Mouse (Mus musculus): ENCODE data around the gene Stk19. TPM values are rescaled to one million over a fixed set of nuclear protein-coding genes. Genes with fewer than 3 reads are reported as not detected.

Gene Stk19
- polyA plus RNA-seq, 1 experiment from 2014 or later, result 21.5 TPM

DNA sequence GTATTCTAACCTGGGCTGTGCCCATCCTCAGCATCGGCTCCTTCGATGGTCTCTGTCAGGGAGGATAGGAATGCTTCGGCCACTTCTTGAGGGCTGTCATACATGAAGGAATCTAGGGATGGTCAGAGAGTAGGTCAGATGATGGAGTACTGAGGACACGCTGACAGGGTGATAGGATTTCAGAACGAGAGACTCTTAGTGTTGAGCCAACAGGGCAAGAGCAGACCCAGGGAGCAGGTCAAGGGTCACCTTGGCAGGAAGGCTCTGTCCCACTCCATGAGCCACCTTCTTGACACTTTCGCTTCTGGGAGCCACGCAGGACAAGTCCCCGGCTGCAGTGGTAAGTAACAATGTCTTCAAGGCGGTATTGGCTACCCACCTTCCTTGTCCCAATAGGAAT, 23.8 kb upstream of the Stk19 start:
- Histone ChIP-seq H3K36me3 (peaks cover 13% of the 10 kb centered on the region), H3K9ac (no peak overlapping the region), H3K4me1 (no peaks in the 10 kb centered on the region), H3K9me3 (no peaks in the 10 kb centered on the region), H3K27me3 (no peaks in the 10 kb centered on the region), H3K4me3 (no peak overlapping the region), H3K27ac (no peak overlapping the region), H3K4me2 (replicated peaks) (no peak overlapping the region)
- no peak for ATAC-seq (ENCODE audit: insufficient number of reproducible peaks, insufficient read depth, low FRiP score, low TSS enrichment)
- WGBS, result 86% methylated on average over 9 of the region's 9 CpGs

- WGBS, result 83% methylated on average over 4 of the region's 4 CpGs
- H3K4me1 ChIP-seq, result no peaks in the 10 kb centered on the region
Observed at GRCm38 (mm10) chr17:34858670-34859069, 21.9 kb upstream of the Stk19 start.

DNA sequence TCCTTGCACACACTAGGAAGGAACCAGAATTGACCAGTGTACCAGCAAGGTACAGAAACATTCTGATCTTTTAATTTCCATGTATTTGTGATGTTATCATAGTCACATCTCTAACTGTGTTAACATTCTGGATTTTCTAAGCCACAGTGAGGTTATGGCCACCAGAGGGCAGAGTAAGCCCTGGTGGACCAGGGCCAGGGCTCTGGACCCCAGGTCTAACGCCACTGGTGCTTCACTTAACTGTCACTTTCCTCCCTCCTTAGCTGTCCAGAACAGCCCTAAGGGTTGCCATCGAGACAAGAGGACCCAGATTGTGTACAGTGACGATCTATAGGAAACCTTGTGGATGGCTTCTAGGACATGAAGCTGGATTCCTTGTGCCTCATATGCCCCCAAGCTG, 19.1 kb upstream of the Stk19 start:
- Histone ChIP-seq H3K27ac (no peak overlapping the region), H3K4me3 (no peak overlapping the region), H3K36me3 (peaks cover 43% of the 10 kb centered on the region), H3K4me1 (peaks cover 10% of the 10 kb centered on the region), H3K4me2 (replicated peaks) (no peak overlapping the region), H3K27me3 (no peaks in the 10 kb centered on the region), H3K9me3 (no peaks in the 10 kb centered on the region), H3K9ac (no peak overlapping the region)
- 38% methylated on average over 3 of the region's 3 CpGs for WGBS
- ATAC-seq (ENCODE audit: insufficient number of reproducible peaks, insufficient read depth, low FRiP score, low TSS enrichment), result no peak

More at GRCm38 (mm10) chr17:34858670-34859069, 21.9 kb upstream of the Stk19 start:
- Histone ChIP-seq H3K4me2 (replicated peaks) (no peak overlapping the region), H3K9me3 (no peaks in the 10 kb centered on the region), H3K27me3 (no peaks in the 10 kb centered on the region), H3K27ac (0 out of 2 replicates have a peak overlapping the region, but pooled peaks have one; percentile 36), H3K36me3 (peaks cover 29% of the 10 kb centered on the region), H3K9ac (no peak overlapping the region), H3K4me3 (no peak overlapping the region)
- no peak for ATAC-seq (ENCODE audit: insufficient number of reproducible peaks, insufficient read depth, low FRiP score, low TSS enrichment)

- no peaks in the 10 kb centered on the region for H3K27me3 ChIP-seq
- H3K9me3 ChIP-seq, result no peaks in the 10 kb centered on the region
- H3K36me3 ChIP-seq, result peaks cover 43% of the 10 kb centered on the region
- WGBS, result 75% methylated on average over 3 of the region's 3 CpGs
- no peak for ATAC-seq (ENCODE audit: insufficient number of reproducible peaks, insufficient read depth, low FRiP score, low TSS enrichment)
- H3K9ac ChIP-seq, result no peak overlapping the region
- H3K4me1 ChIP-seq, result peaks cover 11% of the 10 kb centered on the region
- no peak overlapping the region for H3K4me2 ChIP-seq (replicated peaks)
- no peak overlapping the region for H3K27ac ChIP-seq
- no peak overlapping the region for H3K4me3 ChIP-seq
Observed at GRCm38 (mm10) chr17:34854761-34855160, 18.0 kb upstream of the Stk19 start.

DNA sequence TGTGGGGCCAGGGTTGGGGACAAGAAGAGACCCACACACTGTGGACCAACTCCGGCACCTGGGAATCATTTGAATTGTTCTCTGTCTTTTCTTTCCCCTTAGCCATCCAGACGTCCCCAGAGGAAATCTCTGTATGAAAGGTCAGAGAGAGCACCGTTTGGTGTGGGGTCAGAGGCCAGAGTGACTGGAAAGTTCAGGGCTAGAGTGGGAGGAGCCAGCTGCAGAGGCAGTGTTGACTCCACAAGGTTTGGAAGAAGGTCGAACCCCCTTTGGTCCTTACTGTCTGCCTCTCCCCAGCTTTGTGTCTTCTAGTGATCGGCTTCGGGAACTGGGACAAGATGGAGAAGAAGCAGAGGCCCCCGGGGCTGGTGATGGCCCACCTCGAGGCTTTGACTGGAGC, 16.8 kb upstream of the Stk19 start:
- no peak for ATAC-seq (ENCODE audit: insufficient number of reproducible peaks, insufficient read depth, low FRiP score, low TSS enrichment)
- Histone ChIP-seq H3K4me1 (peaks cover 17% of the 10 kb centered on the region), H3K9ac (no peak overlapping the region), H3K36me3 (peaks cover 43% of the 10 kb centered on the region), H3K27me3 (no peaks in the 10 kb centered on the region), H3K4me3 (no peak overlapping the region), H3K27ac (no peak overlapping the region), H3K4me2 (replicated peaks) (no peak overlapping the region), H3K9me3 (no peaks in the 10 kb centered on the region)
- 56% methylated on average over 8 of the region's 8 CpGs for WGBS

- ATAC-seq (ENCODE audit: insufficient number of reproducible peaks, insufficient read depth, low FRiP score, low TSS enrichment), result peak; percentile 16
- WGBS, result 2% methylated on average over 25 of the region's 25 CpGs
- Histone ChIP-seq H3K27ac (peak overlapping the region; percentile 24; the same call in 1 of the 2 replicates), H3K9ac (peak overlapping the region; percentile 70), H3K27me3 (no peaks in the 10 kb centered on the region), H3K4me2 (replicated peaks) (peak overlapping the region; percentile 83), H3K36me3 (peaks cover 56% of the 10 kb centered on the region), H3K9me3 (no peaks in the 10 kb centered on the region), H3K4me1 (peaks cover 17% of the 10 kb centered on the region), H3K4me3 (peak overlapping the region; percentile 61)
Observed at GRCm38 (mm10) chr17:34850517-34851125, 13.9 kb upstream of the Stk19 start.

- H3K27me3 ChIP-seq, result no peaks in the 10 kb centered on the region
- peak within 1 kb of the TSS; percentile 83 for H3K4me2 ChIP-seq (replicated peaks)
- H3K4me1 ChIP-seq, result peaks cover 17% of the 10 kb centered on the region
- under 1% methylated on average over 61 of the region's 65 CpGs for WGBS
- ATAC-seq (ENCODE audit: insufficient number of reproducible peaks, insufficient read depth, low FRiP score, low TSS enrichment), result peak; percentile 94
- no peaks in the 10 kb centered on the region for H3K9me3 ChIP-seq
- peaks cover 59% of the 10 kb centered on the region for H3K36me3 ChIP-seq
- peak within 1 kb of the TSS; percentile 24; the same call in 1 of the 2 replicates for H3K27ac ChIP-seq
- H3K4me3 ChIP-seq, result peak within 1 kb of the TSS; percentile 61
- H3K9ac ChIP-seq, result peak within 1 kb of the TSS; percentile 70
Observed at GRCm38 (mm10) chr17:34849722-34850516, 13.2 kb upstream of the Stk19 start, which contains the start of the genes Skiv2l and Nelfe. Skiv2l (minus strand) TSS chr17:34850210. Nelfe (plus strand) TSS chr17:34850391.

GRCm38 (mm10) chr17:34847615-34848014, 10.9 kb upstream of the Stk19 start:
- Histone ChIP-seq H3K9ac (no peak overlapping the region), H3K27me3 (no peaks in the 10 kb centered on the region), H3K4me2 (replicated peaks) (no peak overlapping the region), H3K36me3 (peaks cover 58% of the 10 kb centered on the region), H3K9me3 (no peaks in the 10 kb centered on the region), H3K27ac (no peak overlapping the region), H3K4me3 (no peak overlapping the region), H3K4me1 (peaks cover 17% of the 10 kb centered on the region)
- no peak for ATAC-seq (ENCODE audit: insufficient number of reproducible peaks, insufficient read depth, low FRiP score, low TSS enrichment)
- 90% methylated on average over 7 of the region's 7 CpGs for WGBS

GRCm38 (mm10) chr17:34847192-34847591, 10.4 kb upstream of the Stk19 start:
- peaks cover 17% of the 10 kb centered on the region for H3K4me1 ChIP-seq
- H3K9me3 ChIP-seq, result no peaks in the 10 kb centered on the region
- H3K27me3 ChIP-seq, result no peaks in the 10 kb centered on the region
- H3K27ac ChIP-seq, result no peak overlapping the region
- H3K9ac ChIP-seq, result no peak overlapping the region
- H3K4me2 ChIP-seq (replicated peaks), result no peak overlapping the region
- no peak overlapping the region for H3K4me3 ChIP-seq
- H3K36me3 ChIP-seq, result peaks cover 58% of the 10 kb centered on the region
- 84% methylated on average over 6 of the region's 6 CpGs for WGBS
- ATAC-seq (ENCODE audit: insufficient number of reproducible peaks, insufficient read depth, low FRiP score, low TSS enrichment), result no peak

DNA sequence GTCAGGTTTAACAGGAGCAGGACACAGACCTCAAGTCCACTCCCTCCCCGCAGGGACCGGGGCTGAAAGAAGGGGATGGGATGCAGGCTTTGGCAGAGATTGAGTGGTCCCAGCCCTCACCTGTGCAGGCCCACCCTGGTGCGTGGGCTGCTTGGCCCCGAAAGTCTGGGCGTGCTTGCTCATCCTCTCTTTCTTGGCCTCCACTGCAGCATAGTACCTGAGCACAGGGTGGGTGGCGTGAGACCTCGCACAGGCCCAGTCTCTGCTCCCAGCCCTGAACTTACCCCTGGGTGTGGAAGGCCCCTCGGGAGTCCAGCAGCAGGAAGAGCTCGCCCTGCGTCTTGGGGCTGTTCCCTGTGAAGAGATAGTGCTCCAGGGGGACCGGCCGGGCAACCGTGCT, 8.1 kb upstream of the Stk19 start:
- no peak for ATAC-seq (ENCODE audit: insufficient number of reproducible peaks, insufficient read depth, low FRiP score, low TSS enrichment)
- Histone ChIP-seq H3K27ac (no peak overlapping the region), H3K4me1 (peaks cover 6% of the 10 kb centered on the region; the same call in 1 of the 2 replicates), H3K4me3 (no peak overlapping the region), H3K27me3 (no peaks in the 10 kb centered on the region), H3K36me3 (peaks cover 79% of the 10 kb centered on the region), H3K9me3 (no peaks in the 10 kb centered on the region), H3K9ac (no peak overlapping the region), H3K4me2 (replicated peaks) (no peak overlapping the region)
- WGBS, result 93% methylated on average over 13 of the region's 13 CpGs

GRCm38 (mm10) chr17:34840736-34841307, 4.1 kb upstream of the Stk19 start:
- Histone ChIP-seq H3K36me3 (peaks cover 72% of the 10 kb centered on the region), H3K27ac (no peak overlapping the region), H3K4me1 (peaks cover 17% of the 10 kb centered on the region), H3K4me2 (replicated peaks) (no peak overlapping the region), H3K27me3 (no peaks in the 10 kb centered on the region), H3K9ac (no peak overlapping the region), H3K4me3 (no peak overlapping the region), H3K9me3 (no peaks in the 10 kb centered on the region)
- 82% methylated on average over 6 of the region's 6 CpGs for WGBS
- ATAC-seq (ENCODE audit: insufficient number of reproducible peaks, insufficient read depth, low FRiP score, low TSS enrichment), result no peak
